Mouse (Mus musculus) T-helper 17 cell (primary cell): Measurements from ENCODE around the gene Trim26.

ENCODE experiments used
- in situ Hi-C, 2 experiments: fragments of 300-600 bp; cut with MboI, MseI; formaldehyde crosslinking; loops; 1 replicate in 1 of 2; 2 replicates in 1 of 2; pipeline ENCODE4 v1.15.1; 2025; ENCODE audit warnings: high pct_unique_total_duplicates in 2 of 2

Trim26 gene

DNA sequence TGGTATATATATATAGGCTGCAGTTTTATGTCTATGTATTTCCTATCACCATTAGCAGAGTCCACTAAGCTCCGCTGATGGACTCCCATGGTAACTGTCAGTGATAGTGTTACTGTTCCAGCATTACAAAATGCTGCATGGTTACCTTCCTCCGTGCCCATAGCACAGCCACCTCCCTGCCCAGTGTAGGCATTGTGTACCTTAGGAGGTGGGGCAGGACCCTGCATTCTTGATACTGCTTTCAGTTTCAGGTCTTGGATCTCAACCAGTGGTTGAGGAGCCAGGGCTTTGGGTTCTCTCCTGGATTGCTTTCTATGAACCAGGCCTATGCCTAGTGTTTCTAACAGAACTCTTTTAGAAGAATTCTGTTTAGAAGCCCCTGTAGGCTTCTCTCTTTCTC, 13.1 kb downstream of the Trim26 start:
- in situ Hi-C loops: loop anchor here in 1 of 2 experiments (10.0 kb wide), 2 partner anchors 1565 to 1915 kb away; partner anchors contain the start of gene Neu1

DNA sequence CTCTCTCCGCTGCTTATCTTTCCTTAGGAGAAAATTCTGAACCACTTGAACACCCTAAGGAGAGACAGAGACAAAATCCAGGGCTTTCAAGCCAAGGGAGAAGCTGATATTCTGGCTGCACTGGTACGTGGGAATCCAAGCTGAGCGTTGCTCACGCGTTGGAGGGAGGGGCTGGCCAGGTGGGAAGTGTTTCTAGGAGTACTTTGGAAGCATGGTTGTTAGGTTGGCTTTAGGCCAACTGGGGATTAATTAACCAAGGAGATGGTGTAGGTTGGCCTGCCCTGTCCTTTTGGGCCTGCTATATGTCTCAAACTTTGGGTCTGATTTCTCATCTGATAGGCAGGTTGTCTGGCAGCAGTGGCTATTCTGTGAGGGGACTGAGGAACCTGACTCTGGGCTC, 14.3 kb downstream of the Trim26 start:
- in situ Hi-C loops: loop anchor here in 1 of 2 experiments (10.0 kb wide), 1 partner anchor 1916 kb away; the partner anchor contains the start of gene Neu1

- in situ Hi-C loops: loop anchor here in 1 of 2 experiments (10.0 kb wide), 1 partner anchor 1917 kb away; the partner anchor contains the start of gene Neu1
These were observed 14.7 kb downstream of the Trim26 start for GRCm38 (mm10) chr17:36851627-36852026.

- in situ Hi-C loops: loop anchor here in 1 of 2 experiments (10.0 kb wide), 1 partner anchor 1921 kb away; the partner anchor contains the start of gene Neu1
These were observed 18.6 kb downstream of the Trim26 start for GRCm38 (mm10) chr17:36855484-36855883.

- in situ Hi-C loops: loop anchor here in 1 of 2 experiments (10.0 kb wide), 1 partner anchor 1921 kb away; the partner anchor contains the start of gene Neu1
These were observed 19.3 kb downstream of the Trim26 start for GRCm38 (mm10) chr17:36856236-36856635.

DNA sequence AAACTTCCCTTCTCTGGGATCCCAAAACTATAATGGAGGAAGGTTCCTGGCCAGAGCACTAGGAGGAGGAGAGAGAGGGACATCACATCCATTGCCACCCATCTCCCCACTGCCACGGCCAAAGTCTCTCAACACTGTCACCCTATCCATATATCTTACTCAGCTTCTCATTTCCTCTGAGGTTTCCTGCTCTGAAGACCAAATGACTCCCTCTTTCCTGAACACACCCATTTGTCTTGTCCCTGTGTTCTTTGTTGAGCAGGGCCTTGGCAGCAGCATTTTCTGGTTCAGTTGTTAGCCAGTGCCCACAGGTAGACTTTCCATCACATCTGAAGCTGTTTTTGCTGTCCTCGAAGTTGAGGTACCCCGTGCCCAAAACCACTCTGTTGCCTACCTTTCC, 21.2 kb downstream of the Trim26 start:
- in situ Hi-C loops: loop anchor here in 1 of 2 experiments (10.0 kb wide), 1 partner anchor 1923 kb away; the partner anchor contains the start of gene Neu1

DNA sequence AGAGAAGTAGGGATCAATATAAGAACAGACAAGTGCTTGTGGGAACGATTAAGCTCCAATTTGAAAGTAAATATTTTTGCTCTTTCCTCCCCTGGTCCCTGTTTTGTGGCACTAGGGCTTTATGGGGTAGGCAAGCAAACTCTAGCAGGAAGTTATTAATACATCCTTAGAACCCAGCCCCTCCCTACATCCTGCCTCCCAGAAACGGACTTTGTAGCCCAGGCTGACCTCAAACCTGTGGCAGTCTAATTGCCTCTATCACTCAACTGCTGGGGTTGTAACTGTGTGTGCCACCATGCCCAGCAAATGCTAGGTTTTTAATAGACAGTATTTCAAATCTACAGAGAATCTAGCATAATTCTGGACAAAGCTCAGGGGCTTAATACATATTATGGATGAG, 24.7 kb downstream of the Trim26 start:
- in situ Hi-C loops: no loop called here

DNA sequence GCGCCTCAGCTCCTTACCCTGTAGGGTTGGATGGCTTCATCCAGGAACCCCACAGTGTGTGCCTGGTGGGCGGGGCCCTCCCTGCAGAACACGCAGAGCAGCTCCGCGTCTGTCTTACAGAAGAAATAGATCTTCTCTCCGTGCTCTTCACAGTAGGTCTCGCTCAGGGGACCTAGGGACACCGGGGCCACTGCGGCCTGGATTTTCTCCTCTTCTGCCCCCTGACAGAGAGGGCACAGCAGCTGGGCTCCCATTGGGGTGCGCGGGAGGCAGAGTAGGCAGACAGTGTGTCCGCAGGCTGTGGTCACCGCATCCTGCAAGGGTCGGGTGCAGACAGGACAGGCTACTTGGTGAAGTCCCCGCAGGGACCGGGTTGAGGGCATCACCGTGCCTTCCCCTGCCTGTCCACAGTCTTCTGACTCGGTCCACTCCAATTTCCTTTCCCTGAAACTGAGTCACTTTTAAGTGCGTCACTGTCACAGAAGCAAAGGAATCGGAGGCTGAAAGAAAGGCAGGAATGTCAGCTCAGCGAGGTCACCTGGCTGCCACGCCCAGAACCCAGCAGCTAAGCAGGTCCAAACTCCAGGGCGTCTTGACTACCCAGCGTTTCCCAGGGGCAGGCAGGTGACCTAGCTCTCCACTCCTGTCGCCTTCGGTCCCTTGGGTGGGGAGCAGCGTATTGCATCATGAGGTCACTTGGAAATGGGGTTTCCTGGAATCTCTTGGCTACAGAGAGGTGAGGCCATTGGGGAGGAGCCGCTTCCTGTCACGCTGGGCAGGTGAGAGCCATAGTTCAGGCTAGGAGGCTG, 30.0 kb downstream of the Trim26 start, which contains the start of gene Trim15:
Trim15 (minus strand) TSS at position 492 of the 809 bp plus-strand sequence.
- in situ Hi-C loops: no loop called here

DNA sequence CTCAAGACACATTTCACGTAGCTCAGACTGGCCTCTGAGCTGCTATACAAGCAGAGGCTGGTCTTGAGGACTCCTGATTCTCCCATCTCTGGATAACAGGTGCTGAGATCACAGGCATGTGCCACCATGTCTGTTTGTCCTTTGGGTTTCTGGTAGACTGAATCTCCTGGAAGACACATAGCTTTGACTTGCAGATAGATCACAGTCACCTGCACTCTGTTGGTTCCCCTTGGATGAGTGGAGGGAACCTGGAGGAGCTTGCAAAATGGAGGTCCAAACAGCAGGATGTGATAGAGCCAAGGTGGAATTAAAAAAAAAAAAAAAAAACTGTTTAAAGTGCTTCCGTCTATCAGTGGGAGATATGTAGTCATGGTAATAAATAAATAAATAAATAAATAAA, 31.9 kb downstream of the Trim26 start:
- in situ Hi-C loops: no loop called here

DNA sequence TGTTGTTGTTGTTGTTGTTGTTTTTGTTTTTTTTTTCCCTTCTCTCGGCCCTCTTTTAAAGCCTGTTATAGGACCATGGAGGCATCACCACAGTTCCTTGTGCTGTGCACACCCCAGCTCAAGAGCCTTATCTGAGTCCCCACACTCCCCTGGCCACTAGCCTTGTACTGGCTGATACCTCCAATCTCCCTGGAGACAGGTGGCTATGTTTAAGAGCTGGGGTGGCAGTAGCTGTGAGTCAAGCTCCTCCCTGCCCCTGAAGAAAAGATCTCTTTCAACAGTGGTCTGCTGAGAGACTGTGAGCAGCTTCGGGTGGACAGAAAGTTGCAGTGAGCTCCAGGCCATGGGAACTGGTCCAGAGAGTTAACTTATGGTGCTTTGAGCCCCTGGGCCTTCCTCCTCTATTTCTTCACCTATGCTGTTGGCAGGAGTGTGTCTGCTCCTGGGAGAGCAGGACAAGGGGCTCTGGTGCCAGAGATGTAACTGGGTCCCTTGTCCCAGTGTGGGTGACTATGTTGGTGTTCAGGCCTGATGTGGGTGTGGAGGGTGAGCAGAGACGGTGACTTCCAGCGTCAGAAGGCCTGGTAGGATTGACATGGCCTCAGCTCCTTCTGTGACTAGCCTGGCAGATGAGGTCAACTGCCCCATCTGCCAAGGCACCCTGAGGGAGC, 32.5 kb downstream of the Trim26 start, which contains the start of gene Trim10:
Trim10 (plus strand) TSS at position 291 of the 671 bp plus-strand sequence.
- in situ Hi-C loops: no loop called here

- in situ Hi-C loops: no loop called here
These were observed 33.2 kb downstream of the Trim26 start for GRCm38 (mm10) chr17:36869955-36870810.

DNA sequence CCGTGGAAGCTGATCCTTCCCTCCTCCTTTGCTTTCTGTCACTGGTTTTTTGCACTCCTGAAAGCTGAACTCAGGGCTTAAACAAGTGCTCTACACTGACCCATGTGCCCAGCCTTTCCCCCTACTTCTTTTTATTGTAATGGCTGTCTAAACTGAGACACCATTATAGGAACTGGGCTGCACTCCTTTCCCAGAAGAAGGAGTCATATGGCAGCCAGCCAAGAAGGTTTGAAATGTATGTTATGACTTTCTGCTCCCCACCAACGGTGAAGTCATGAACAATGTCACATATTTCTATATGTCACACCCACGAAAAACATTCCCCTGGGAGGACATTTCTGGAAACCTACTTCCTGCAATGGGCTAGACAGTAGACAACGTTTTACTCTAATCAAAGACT, 37.7 kb downstream of the Trim26 start:
- in situ Hi-C loops: no loop called here

DNA sequence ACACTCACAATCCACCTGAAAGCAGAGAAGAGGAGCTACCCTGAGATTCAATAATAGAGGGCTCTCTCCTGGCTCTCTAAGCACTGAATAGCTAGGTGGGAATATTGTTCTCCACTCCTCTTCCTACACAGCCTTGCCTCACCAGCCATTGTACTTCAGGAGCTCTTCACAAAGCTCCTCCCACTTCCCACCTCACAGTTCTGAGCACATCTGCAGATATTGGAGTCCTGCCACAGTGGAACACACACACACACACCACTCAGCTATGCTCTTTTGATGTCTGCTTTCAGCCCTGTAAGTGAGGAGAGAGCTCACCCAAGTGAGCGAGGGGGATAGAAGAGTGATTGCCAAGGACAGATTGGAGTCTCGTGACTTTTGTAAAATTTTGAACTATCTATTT, 46.4 kb downstream of the Trim26 start:
- in situ Hi-C loops: no loop called here

DNA sequence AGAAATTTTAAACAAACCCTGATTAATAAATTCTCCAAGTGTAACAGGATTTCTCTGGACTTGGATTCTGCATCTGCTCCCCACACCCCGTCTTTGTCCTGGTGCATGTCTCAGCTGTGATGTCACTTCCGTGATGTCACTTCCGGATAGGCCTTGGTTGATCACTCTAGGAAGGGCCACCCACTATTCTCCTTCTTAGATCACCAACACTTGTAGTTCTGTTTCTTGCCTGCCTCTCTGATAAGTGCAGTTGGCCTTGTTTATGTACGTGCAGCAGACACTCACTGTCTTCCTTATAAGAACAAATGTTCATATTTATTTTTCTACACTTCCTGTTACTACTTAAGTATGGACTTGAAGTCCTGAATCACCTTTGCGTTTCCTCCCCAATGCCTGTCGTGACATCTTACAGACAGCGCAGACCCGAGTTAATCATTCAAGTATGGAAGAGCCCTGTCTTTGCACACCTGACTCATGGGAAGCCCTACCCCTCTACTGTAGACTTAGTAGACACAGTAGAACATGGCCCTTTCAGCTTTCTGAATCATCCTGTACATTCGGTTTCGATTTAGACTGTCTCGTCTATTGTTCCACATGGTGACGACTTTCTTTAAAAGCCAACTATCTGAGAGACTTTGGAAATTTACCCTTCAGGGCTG, 48.3 kb downstream of the Trim26 start:
- in situ Hi-C loops: no loop called here

DNA sequence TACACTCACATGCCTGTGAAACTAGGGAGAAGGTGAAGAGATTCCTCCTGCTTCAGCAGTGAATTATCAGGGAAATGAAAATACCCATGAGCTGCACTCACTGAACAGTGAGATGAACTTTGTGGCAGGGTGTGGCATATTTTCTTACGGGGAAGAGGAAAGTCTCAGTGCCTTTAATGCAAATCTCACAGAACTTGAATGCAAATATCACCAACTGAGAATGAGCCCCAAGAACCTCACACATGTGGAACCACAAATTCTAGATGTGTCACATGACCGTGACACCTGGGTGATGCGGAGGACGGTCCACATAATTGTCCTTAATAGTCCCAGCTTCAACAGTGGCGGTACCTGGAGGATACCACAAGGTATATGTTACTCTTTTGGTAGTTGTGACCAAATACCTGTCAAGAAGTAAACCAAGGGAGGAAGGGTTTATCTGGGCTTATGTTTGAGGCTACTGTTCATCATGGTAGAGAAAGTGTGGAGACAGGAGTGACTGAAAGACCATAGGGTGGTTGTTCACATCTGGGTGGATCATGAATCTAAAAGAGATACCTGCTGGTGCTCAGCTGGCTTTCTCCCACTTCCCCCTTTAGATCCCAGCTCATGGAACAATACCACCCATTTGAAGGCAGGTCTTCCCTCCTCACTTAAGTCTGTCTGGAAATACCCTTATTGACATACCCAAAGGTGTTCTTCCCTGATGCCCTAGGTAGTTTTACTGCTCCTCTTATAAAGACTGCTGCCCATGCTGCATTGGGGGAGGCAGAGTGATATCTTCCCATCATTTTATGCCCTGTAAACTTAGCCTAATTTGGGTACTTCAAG, 53.4 kb downstream of the Trim26 start, which contains the start of gene Trim40:
Trim40 (minus strand) TSS at position 51 of the 831 bp plus-strand sequence.
- in situ Hi-C loops: loop anchor here (5.0 kb wide), 2 partner anchors 312 to 317 kb away; partner anchors contain the start of gene Olfr94 (in 1 of the 2)

DNA sequence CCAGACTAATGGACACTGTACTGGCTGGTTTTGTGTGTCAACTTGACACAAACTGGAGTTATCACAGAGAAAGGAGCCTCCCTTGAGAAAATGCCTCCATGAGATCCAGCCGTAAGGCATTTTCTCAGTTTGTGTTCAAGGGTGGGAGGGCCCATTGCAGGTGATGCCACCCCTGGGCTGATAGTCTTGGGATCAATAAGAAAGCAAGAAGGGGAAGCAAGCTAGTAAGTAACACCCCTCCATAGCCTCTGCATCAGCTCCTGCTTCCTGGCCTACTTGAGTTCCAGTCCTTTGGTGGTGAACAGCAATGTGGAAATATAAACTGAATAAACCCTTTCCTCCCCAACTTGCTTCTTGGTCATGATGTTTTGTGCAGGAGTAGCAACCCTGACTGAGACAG, 54.6 kb downstream of the Trim26 start:
- in situ Hi-C loops: loop anchor here (5.0 kb wide), 2 partner anchors 311 to 316 kb away; partner anchors contain the start of gene Olfr94 (in 1 of the 2)

DNA sequence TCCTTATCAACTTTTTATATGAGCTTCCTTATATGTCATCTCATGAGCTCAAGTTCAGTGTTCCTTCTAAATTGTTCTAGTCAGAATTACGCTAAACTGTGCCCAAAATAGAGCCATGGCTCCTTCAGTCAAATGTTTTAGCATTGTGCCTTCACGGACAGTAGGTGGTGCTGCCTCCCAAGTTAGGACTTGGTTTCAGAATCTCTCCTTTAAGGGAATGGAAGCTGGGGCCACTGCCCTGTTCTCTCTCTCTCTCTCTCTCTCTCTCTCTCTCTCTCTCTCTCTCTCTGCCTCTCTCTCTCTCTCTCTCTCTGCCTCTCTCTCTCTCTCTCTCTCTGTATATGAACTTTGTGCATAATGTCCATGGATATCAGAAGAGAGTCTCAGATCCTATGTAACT, 55.4 kb downstream of the Trim26 start:
- in situ Hi-C loops: loop anchor here (5.0 kb wide), 2 partner anchors 310 to 315 kb away; partner anchors contain the start of gene Olfr94 (in 1 of the 2)

- in situ Hi-C loops: loop anchor here (5.0 kb wide), 2 partner anchors 309 to 314 kb away; partner anchors contain the start of gene Olfr94 (in 1 of the 2)
These were observed 56.5 kb downstream of the Trim26 start for GRCm38 (mm10) chr17:36893387-36893786.

DNA sequence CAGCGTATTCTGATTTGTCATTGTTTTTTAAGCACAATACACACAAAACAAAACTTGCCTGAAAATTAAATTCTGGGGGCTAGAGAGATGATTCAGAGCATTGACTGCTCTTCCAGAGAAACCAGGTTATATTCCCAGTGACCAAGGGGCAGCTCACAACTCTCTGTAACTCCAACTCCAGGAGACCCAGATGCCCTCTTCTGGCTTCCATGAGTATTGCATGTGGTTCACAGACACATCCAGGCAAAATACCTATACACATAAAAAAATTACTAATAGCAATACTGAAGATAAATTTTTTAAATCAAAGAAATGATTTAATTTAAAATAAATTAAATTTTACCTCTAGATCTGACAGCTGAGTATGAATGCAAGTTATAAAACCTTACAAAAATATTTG, 59.6 kb downstream of the Trim26 start:
- in situ Hi-C loops: no loop called here
